ENCODE assay signal across 12 mouse cellular contexts in the genomic region with DNA sequence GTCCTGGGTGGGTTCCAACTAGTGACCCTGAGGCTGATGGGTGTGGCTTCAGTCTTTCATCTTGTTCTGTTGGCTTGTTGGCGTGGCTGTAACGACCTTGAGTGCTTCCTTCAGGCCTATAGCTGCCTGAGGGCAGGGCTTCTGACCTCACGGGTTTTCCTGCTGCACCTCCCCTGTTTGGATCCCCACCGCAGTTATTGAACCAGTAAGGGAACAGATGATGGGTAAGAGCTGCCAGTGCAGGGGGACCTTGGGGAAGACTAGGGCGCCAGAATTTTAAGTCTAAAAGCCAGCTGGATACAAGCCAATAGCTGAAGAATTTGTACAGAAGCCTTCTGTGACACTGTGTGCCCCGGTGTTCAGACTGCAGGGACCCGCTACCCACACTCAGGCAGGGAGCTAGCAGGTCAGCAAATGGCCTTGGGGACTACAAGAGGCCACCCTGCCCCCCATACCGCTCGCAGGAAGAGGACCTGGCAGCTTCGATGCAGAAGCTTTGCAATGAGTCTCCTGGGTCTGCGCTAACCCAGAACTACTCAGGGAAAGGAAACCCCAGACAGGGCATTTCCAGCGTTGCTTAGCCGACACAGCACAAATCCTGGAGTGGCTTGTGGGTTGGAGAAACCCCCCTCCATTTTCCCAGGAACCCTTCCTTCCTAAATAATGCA. TPM values are rescaled to one million over a fixed set of nuclear protein-coding genes. Genes with fewer than 3 reads are reported as not detected.
DNase-seq lines count a peak whose midpoint lies in the region; ATAC-seq and TF ChIP-seq lines count a peak whose summit lies in the region.
"Had no signal": no experiment of that assay in that cellular context is flagged by ENCODE, and none has a peak within 500 bp of the region (broad histone marks: within the 10 kb centered on the region; RNA-seq: fewer than 3 reads in every experiment).

No protein-coding gene starts in this region.

- WGBS in heart, embryonic 10.5 days = 41% methylated on average over 13 of the region's 13 CpGs
- 47% methylated on average over 13 of the region's 13 CpGs for whole genome bisulfite sequencing in midbrain, embryonic 13.5 days

- ATAC-seq in midbrain, embryonic 13.5 days = 0 out of 2 replicates have a peak, but pooled peaks have one; percentile 34
- ATAC-seq: liver, embryonic 12.5 days had no signal

- no peak for TF ChIP-seq CTCF in layer of hippocampus, adult 2 months (conservative IDR thresholded peaks at IDR 0.05)

- no peak overlapping the region; the same call in 1 of the 2 replicates for H3K4me2 ChIP-seq in midbrain, embryonic 13.5 days (replicated peaks)
- H3K4me2 ChIP-seq: liver, embryonic 12.5 days had no signal

- H3K4me3 ChIP-seq in heart, embryonic 10.5 days = no peak overlapping the region
- no peak overlapping the region for H3K4me3 ChIP-seq in midbrain, embryonic 13.5 days (replicated peaks)
- no peak overlapping the region for H3K4me3 ChIP-seq in layer of hippocampus, adult 2 months
- H3K4me3 ChIP-seq: liver, embryonic 12.5 days had no signal

- H3K9me3 ChIP-seq in heart, embryonic 10.5 days = no peaks in the 10 kb centered on the region
- no peaks in the 10 kb centered on the region for H3K9me3 ChIP-seq in midbrain, embryonic 13.5 days
- H3K9me3 ChIP-seq: liver, embryonic 12.5 days had no signal

- no peak overlapping the region for H3K27ac ChIP-seq in heart, embryonic 10.5 days
- H3K27ac ChIP-seq in midbrain, embryonic 13.5 days = peak overlapping the region; percentile 56
- no peak overlapping the region for H3K27ac ChIP-seq in layer of hippocampus, adult 2 months
- H3K27ac ChIP-seq: kidney, postnatal 0 days; liver, embryonic 12.5 days had no signal

- peak; percentile 71 for DNase-seq in heart, embryonic 10.5 days (ENCODE audit: low spot score)
- no peak for DNase-seq in heart, adult 9 months (ENCODE audit: low spot score in 2 of 2)
- peak; percentile 84 for DNase-seq in ES-CJ7 (ENCODE audit: low read depth, low spot score)
- peak; percentile 38 to 64 for DNase-seq in adrenal gland, postnatal 36 days
- no peak for DNase-seq in layer of hippocampus, adult 2 months (ENCODE audit: low spot score in 2 of 2)
- DNase-seq in right cerebral cortex, postnatal 4 days = no peak
- no peak for DNase-seq in thymus, postnatal 14 days

- no peaks in the 10 kb centered on the region for H3K27me3 ChIP-seq in heart, embryonic 10.5 days (ENCODE audit: insufficient read depth, poor library complexity, severe bottlenecking)
- no peaks in the 10 kb centered on the region for H3K27me3 ChIP-seq in midbrain, embryonic 13.5 days
- H3K27me3 ChIP-seq: liver, embryonic 12.5 days had no signal

- H3K4me1 ChIP-seq in heart, embryonic 10.5 days = peaks cover 23% of the 10 kb centered on the region
- peaks cover 10% of the 10 kb centered on the region for H3K4me1 ChIP-seq in midbrain, embryonic 13.5 days (replicated peaks)

- no peak overlapping the region for H3K9ac ChIP-seq in midbrain, embryonic 13.5 days (replicated peaks)
- H3K9ac ChIP-seq: liver, embryonic 12.5 days had no signal

- H3K36me3 ChIP-seq in heart, embryonic 10.5 days = no peaks in the 10 kb centered on the region
- no peaks in the 10 kb centered on the region for H3K36me3 ChIP-seq in midbrain, embryonic 13.5 days
- H3K36me3 ChIP-seq: liver, embryonic 12.5 days had no signal

RNA-seq across cellular contexts. Expression of gene Tcl1b2, which starts 33.4 kb away (rescaled TPM):
- polyA plus RNA-seq in heart, embryonic 10.5 days (2016; fragmentation: Nextera tagmentation; extraction: Ambion mirVana) = not detected in 2 replicates
- not detected for total RNA-seq in adrenal gland, postnatal 36 days (2021)
- polyA plus RNA-seq in midbrain, embryonic 13.5 days (2015; fragmentation: Nextera tagmentation; extraction: Ambion mirVana) = not detected in 2 replicates
- total RNA-seq in layer of hippocampus, adult 2 months (2021) = not detected
- polyA plus RNA-seq: cortical plate, adult 2 months; heart, postnatal 0 days; kidney, postnatal 0 days; liver, embryonic 12.5 days had no signal

RNA-seq across cellular contexts. Expression of gene Tcl1b1, which starts 47.0 kb away (rescaled TPM):
- polyA plus RNA-seq in heart, embryonic 10.5 days (2016; fragmentation: Nextera tagmentation; extraction: Ambion mirVana) = not detected in 2 replicates
- total RNA-seq in adrenal gland, postnatal 36 days (2021) = not detected
- not detected in 2 replicates for polyA plus RNA-seq in midbrain, embryonic 13.5 days (2015; fragmentation: Nextera tagmentation; extraction: Ambion mirVana)
- total RNA-seq in layer of hippocampus, adult 2 months (2021) = not detected
- polyA plus RNA-seq: cortical plate, adult 2 months; heart, postnatal 0 days; kidney, postnatal 0 days; liver, embryonic 12.5 days had no signal

Comparison
In these comparisons a context has a peak if more than half of its experiments do, and no peak if none do; other contexts are left out.
1. DNase-seq: peak in heart, embryonic 10.5 days (single experiment), ES-CJ7 (single experiment) and adrenal gland, postnatal 36 days (2 of 2); none in heart, adult 9 months (0 of 2), layer of hippocampus, adult 2 months (0 of 2), right cerebral cortex, postnatal 4 days (single experiment) and thymus, postnatal 14 days (single experiment).